Mouse (Mus musculus) olfactory bulb, adult 2 months (tissue): ENCODE measurements around the gene Olfr410. TPM values are rescaled to one million over a fixed set of nuclear protein-coding genes. Genes with fewer than 3 reads are reported as not detected.

Experiments used
- H3K27ac ChIP-seq: fragments of 200-500 bp; 2 replicates; pipeline ENCODE4 v1.5.1; 2012; ENCODE audit warnings: low read depth, low read length; ENCODE audit not compliant: insufficient read depth
- H3K4me1 ChIP-seq: fragments of 200-500 bp; 2 replicates; pipeline ENCODE4 v1.6.1; 2012; ENCODE audit warnings: low read length; ENCODE audit not compliant: control insufficient read depth, insufficient read depth
- H3K4me3 ChIP-seq: fragments of 200-500 bp; 2 replicates; pipeline ENCODE4 v1.5.1; 2012; ENCODE audit warnings: mild to moderate bottlenecking, low read depth, low read length, moderate library complexity; ENCODE audit not compliant: insufficient read depth
- CTCF ChIP-seq: fragments of 200-500 bp; IDR thresholded peaks from 2 replicates; pipeline ENCODE4 v1.5.1; 2012; ENCODE audit warnings: low read depth, mild to moderate bottlenecking, low read length, moderate library complexity; ENCODE audit not compliant: insufficient read depth
- POLR2A ChIP-seq: fragments of 200-500 bp; IDR thresholded peaks from 2 replicates; pipeline ENCODE4 v1.6.1; 2012; ENCODE audit warnings: mild to moderate bottlenecking, low read depth, low read length, moderate library complexity; ENCODE audit not compliant: insufficient read depth
- WGBS: fragments of 180-500 bp; shearing (Covaris S2); methylation state at CpG from one replicate; pipeline ENCODE4 v1.1.7; 2018; 5-methylcytosine and 5-hydroxymethylcytosine counted together
- polyA plus RNA-seq: library from polyadenylated mRNA; stranded (reverse); fragments of >200 nt; gene quantifications from 2 replicates; pipeline ENCODE4 v1.2.4, GENCODE M21; 2012; ENCODE audit warnings: low replicate concordance; ENCODE audit not compliant: missing spikeins, insufficient read depth, insufficient read length

Gene Olfr410
- polyA plus RNA-seq, 1 experiment: not detected

DNA sequence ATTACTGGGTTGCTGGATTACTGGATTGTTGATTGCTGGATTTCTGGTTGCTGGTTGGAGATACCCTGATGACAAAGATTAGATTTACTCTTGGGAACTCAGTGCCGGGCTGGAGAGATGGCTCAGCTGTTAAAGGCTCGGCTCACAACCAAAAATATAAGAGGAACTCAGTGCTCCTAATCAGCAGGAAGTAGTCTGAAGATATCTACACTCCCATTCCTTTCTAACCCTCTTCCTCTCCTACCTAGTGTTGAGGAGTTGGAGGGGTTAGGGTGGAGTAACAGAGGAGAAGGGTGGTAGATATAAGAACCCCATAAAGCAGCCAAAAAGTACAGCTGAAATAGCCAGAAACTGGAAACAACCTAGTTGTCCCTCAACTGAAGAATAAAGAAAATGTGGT is 11.8 kb downstream of the Olfr410 start:
- WGBS: 75% methylated on average over 2 of the region's 2 CpGs
- no peak for TF ChIP-seq CTCF
- no peak for TF ChIP-seq POLR2A
- no peak overlapping the region for H3K27ac ChIP-seq
- H3K4me3 ChIP-seq: no peak overlapping the region
- H3K4me1 ChIP-seq: no peaks in the 10 kb centered on the region

DNA sequence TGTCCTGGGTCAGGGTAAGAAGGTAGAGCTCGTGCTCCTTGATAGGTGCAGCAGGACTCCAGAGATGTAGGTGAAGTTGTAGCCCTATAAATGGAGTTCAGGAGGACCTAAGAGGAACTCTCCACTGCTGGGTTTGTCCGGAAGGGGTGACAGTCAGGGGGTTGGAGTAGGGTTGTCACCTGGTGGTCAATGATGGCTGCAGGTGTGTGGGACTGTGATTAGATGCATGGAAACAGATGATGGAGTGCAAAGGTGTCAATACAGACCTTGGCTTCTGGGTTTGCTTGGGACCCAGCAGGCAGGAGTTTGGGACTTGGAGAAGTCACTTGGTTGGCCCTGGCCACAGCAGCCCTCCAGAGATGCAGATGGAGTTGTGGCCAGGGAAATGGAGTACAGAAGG is 50.6 kb downstream of the Olfr410 start:
- TF ChIP-seq CTCF (no peak), POLR2A (no peak)
- no peaks in the 10 kb centered on the region for H3K4me1 ChIP-seq
- 73% methylated on average over 2 of the region's 2 CpGs for WGBS
- no peak overlapping the region for H3K4me3 ChIP-seq
- H3K27ac ChIP-seq: no peak overlapping the region

DNA sequence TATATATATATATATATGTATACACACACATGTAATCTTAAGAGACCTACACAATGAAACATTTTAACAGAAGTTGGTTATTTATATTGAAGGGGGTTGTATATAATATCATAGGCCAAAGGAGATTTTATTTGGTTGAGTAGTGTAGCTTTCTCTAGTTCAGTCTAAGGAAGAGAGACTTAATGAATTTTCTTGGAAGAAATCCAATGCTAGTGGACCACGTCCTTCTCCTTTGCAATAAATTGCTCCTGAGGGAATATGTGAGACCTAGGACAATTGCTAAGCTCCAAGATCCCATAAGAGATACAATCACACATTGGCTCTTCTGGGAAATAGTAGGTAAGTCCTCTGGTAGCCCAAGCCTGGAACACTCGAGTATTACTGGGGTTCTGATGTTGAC is 54.4 kb downstream of the Olfr410 start, which contains the start of gene Olfr59:
Gene Olfr59, plus strand, starts transcription at position 301 of the 400 bp plus-strand sequence.
- H3K4me1 ChIP-seq: no peaks in the 10 kb centered on the region
- TF ChIP-seq CTCF: no peak
- no peak for TF ChIP-seq POLR2A
- no peak within 1 kb of the TSS for H3K4me3 ChIP-seq
- 43% methylated on average over 2 of the region's 2 CpGs for WGBS
- H3K27ac ChIP-seq: no peak within 1 kb of the TSS

Other genes starting within 250 kb of the Olfr410 start
- not detected in 2 replicates for gene Olfr401, start 224.3 kb downstream of the Olfr410 start, polyA plus RNA-seq
- gene Olfr402, start 184.5 kb downstream of the Olfr410 start, polyA plus RNA-seq: not detected in 2 replicates
- not detected in 2 replicates for gene Olfr403, start 151.8 kb downstream of the Olfr410 start, polyA plus RNA-seq
- gene Olfr43, start 126.7 kb downstream of the Olfr410 start, polyA plus RNA-seq: not detected in 2 replicates
- not detected in 2 replicates for gene Olfr406, start 78.2 kb downstream of the Olfr410 start, polyA plus RNA-seq
- not detected in 2 replicates for gene Olfr59, start 54.3 kb downstream of the Olfr410 start, polyA plus RNA-seq
- gene Olfr411, start 14.6 kb upstream of the Olfr410 start, polyA plus RNA-seq: not detected in 2 replicates
- gene Olfr412, start 24.0 kb upstream of the Olfr410 start, polyA plus RNA-seq: not detected in 2 replicates